Mouse (Mus musculus) small intestine, adult 2 months (tissue): ENCODE measurements around the gene 4930523C07Rik. TPM values are rescaled to one million over a fixed set of nuclear protein-coding genes. Genes with fewer than 3 reads are reported as not detected.

Experiments
- H3K27ac ChIP-seq: fragments of 200-500 bp; 2 replicates; pipeline ENCODE4 v1.5.1; 2012; ENCODE audit warnings: low read depth, low read length, control low read depth, inconsistent platforms; ENCODE audit not compliant: insufficient read depth
- H3K27me3 ChIP-seq: fragments of 200-500 bp; 2 replicates; pipeline ENCODE4 v1.6.1; 2012; ENCODE audit warnings: mild to moderate bottlenecking, moderate library complexity, low read length, inconsistent platforms; ENCODE audit not compliant: control insufficient read depth, insufficient read depth
- H3K36me3 ChIP-seq: fragments of 200-500 bp; 2 replicates; pipeline ENCODE4 v1.6.1; 2012; ENCODE audit warnings: mild to moderate bottlenecking, low read length, control low read depth, inconsistent platforms; ENCODE audit not compliant: control insufficient read depth, insufficient read depth
- H3K4me1 ChIP-seq: fragments of 200-500 bp; 2 replicates; pipeline ENCODE4 v1.6.1; 2012; ENCODE audit warnings: low read length, inconsistent platforms, mixed read lengths; ENCODE audit not compliant: control insufficient read depth, insufficient read depth, insufficient read length
- H3K4me3 ChIP-seq: fragments of 200-500 bp; 2 replicates; pipeline ENCODE4 v1.5.1; 2012; ENCODE audit warnings: low read depth, mild to moderate bottlenecking, control low read depth, inconsistent platforms, low read length, moderate library complexity
- CTCF ChIP-seq: fragments of 200-500 bp; IDR thresholded peaks from 2 replicates; pipeline ENCODE4 v1.5.1; 2012; ENCODE audit warnings: low read depth, mild to moderate bottlenecking, control low read depth, inconsistent platforms, low read length, moderate library complexity, mixed read lengths; ENCODE audit not compliant: insufficient replicate concordance, insufficient read length; ENCODE audit errors: extremely low read depth
- POLR2A ChIP-seq: fragments of 200-500 bp; IDR thresholded peaks from 2 replicates; pipeline ENCODE4 v1.6.1; 2012; ENCODE audit warnings: low read depth, mild to moderate bottlenecking, control low read depth, inconsistent platforms, low read length, moderate library complexity
- WGBS: fragments of 180-500 bp; shearing (Covaris S2); methylation state at CpG from one replicate; pipeline ENCODE4 v1.1.7; 2018; 5-methylcytosine and 5-hydroxymethylcytosine counted together
- polyA plus RNA-seq: library from polyadenylated mRNA; depleted of rRNA; stranded (reverse); fragments of >200 nt; gene quantifications from 2 replicates; pipeline ENCODE4 v1.2.3, GENCODE M21; 2012; rRNA removed

The 4930523C07Rik gene
- polyA plus RNA-seq = 2.1 and 2.4 TPM in 2 replicates

GRCm38 (mm10) chr1:160044237-160045021 lies at the start of gene 4930523C07Rik:
4930523C07Rik (plus strand) TSS chr1:160044382.
- Histone ChIP-seq H3K4me1 (peaks cover 10% of the 10 kb centered on the region; the same call in 1 of the 2 replicates), H3K27me3 (no peaks in the 10 kb centered on the region), H3K27ac (peak within 1 kb of the TSS; percentile 61), H3K36me3 (no peaks in the 10 kb centered on the region), H3K4me3 (peak within 1 kb of the TSS; percentile 86)
- WGBS = under 1% methylated on average over 33 of the region's 33 CpGs
- TF ChIP-seq POLR2A (no peak), CTCF (peak; percentile 37; the same call in 1 of the 2 replicates)

DNA sequence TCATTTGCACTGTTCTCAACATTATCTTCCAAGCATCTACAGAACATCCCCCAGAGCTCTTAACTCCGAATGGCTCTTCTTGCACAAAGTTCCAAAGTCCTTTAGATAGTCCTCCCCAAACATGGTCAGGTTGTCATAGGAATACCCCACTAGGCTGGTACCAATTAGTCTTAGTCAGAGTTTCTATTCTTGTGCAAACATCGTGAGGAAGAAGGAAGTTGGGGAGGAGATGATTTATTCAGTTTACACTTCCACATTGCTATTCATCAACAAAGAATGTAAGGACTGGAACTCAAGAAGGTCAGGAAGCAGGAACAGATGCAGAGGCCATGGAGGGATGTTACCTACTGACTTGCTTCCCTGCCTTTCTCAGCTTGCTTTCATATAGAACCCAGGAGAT lies 46.9 kb upstream of the 4930523C07Rik start:
- Histone ChIP-seq H3K4me1 (no peaks in the 10 kb centered on the region), H3K36me3 (no peaks in the 10 kb centered on the region), H3K27me3 (no peaks in the 10 kb centered on the region), H3K4me3 (no peak overlapping the region), H3K27ac (no peak overlapping the region)
- no peak for TF ChIP-seq CTCF
- 29% methylated on average over 2 of the region's 2 CpGs for WGBS

DNA sequence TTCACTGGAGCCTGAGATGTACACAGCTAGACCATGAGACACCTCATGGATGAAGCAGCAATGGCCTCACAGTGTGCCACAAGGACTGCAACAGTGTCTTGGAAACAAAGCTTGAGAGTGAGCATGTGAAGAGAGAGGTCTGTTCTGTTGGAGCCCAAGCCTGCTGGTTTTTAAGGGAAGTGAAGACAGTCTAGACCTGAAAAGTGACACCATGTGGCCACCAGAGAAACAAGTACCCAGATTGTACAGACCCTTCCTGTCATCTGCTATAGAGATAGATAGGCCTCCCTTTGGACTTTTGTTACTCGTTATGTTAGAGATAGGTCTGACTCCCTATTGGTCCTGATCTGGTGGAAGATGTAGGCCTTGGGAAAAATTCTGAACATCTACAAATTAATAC lies 45.8 kb upstream of the 4930523C07Rik start:
- Histone ChIP-seq H3K4me3 (no peak overlapping the region), H3K27ac (no peak overlapping the region), H3K4me1 (no peaks in the 10 kb centered on the region), H3K27me3 (no peaks in the 10 kb centered on the region), H3K36me3 (no peaks in the 10 kb centered on the region)
- WGBS = 56% methylated on average over 1 of the region's 1 CpGs
- TF ChIP-seq POLR2A = no peak

DNA sequence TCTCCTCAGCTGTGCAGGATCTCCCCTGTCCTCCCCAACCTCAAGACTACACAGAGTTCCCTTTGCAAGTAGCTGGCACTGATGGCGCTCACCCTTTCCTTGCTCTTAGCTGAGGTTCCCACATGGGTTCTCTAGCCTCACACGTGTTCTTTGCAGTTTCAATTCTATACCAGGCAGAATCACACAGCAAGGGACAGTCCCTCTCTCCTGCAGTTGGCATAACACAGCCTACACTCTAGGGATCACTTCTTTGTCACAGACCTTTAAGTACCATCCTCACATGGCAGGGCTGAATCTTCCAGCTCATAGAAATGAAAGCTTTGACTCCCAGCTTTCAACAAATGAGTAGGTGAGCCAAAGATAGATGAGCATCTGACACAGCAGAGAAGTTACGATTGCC lies 45.0 kb upstream of the 4930523C07Rik start:
- Histone ChIP-seq H3K27ac (no peak overlapping the region), H3K4me1 (no peaks in the 10 kb centered on the region), H3K4me3 (no peak overlapping the region), H3K27me3 (no peaks in the 10 kb centered on the region), H3K36me3 (no peaks in the 10 kb centered on the region)
- WGBS = 78% methylated on average over 3 of the region's 3 CpGs
- no peak for TF ChIP-seq POLR2A
- no peak for TF ChIP-seq CTCF

- Histone ChIP-seq H3K27me3 (no peaks in the 10 kb centered on the region), H3K4me3 (no peak overlapping the region), H3K36me3 (no peaks in the 10 kb centered on the region), H3K27ac (no peak overlapping the region), H3K4me1 (no peaks in the 10 kb centered on the region)
- TF ChIP-seq POLR2A = no peak
- TF ChIP-seq CTCF = no peak
- 78% methylated on average over 4 of the region's 4 CpGs for WGBS
These were observed 38.9 kb upstream of the 4930523C07Rik start for GRCm38 (mm10) chr1:160005319-160005718.

DNA sequence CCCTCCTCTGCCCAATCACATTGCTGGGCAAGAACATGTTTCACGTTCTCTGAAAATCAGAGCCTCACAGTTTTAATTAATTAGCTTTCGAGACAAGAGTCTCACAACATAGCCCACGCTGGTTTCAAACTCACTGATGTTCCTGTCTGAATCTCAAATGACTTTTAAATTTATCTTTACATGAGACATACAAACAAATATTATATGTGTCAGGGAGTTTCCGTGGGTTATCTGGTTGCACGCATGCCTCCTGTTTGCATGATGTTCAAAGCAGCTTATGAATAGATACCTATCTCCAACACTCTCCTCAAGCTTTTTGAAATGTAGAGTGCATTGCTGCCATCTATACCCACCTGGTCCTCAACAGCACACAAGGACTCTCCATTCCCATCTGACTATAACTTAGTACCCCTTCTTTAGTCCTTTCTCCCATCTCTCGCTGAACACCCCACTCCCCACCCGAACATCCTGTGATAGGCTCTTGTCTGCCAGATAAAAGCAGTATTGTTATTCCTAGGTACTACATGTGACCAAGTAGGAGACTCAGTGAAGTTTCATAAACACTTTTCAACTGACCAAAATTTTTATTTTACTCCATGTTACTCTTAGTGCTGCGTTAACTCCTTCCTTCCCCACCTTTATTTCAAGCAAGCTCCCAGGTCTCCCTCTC lies 37.1 kb upstream of the 4930523C07Rik start:
- Histone ChIP-seq H3K4me1 (no peaks in the 10 kb centered on the region), H3K4me3 (no peak overlapping the region), H3K27ac (no peak overlapping the region), H3K36me3 (no peaks in the 10 kb centered on the region), H3K27me3 (no peaks in the 10 kb centered on the region)
- no peak for TF ChIP-seq POLR2A
- no peak for TF ChIP-seq CTCF
- 87% methylated on average over 8 of the region's 8 CpGs for WGBS

GRCm38 (mm10) chr1:160013042-160013441 lies 31.1 kb upstream of the 4930523C07Rik start:
- Histone ChIP-seq H3K27ac (no peak overlapping the region), H3K4me1 (no peaks in the 10 kb centered on the region), H3K36me3 (no peaks in the 10 kb centered on the region), H3K4me3 (no peak overlapping the region), H3K27me3 (no peaks in the 10 kb centered on the region)
- WGBS = 74% methylated on average over 3 of the region's 3 CpGs
- no peak for TF ChIP-seq CTCF
